In the genomic region with DNA sequence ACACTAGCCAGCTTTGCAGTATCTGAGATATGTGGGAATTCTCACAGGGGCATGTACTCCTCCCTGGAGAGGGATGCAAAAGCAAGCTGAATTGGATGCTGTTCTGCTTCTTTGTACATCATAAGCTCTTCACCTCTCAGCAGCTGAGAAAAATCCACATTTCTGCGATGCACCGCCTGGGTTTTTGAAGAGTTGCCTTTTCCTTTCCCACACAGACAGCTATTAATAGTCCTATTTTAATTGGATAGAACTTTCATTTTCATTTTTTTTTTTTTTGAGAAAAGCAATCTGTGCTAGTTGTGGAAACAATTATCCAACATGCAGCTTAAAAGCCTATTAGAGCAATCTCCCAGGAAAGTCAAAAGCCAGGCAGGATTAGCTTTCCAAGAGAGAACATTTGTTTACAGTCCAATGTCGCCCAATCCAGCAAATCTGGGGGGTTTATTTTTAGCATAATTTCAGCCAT, we compare ENCODE assay signal across 8 mouse cellular contexts.
DNase-seq lines count a peak whose midpoint lies in the region; ATAC-seq and TF ChIP-seq lines count a peak whose summit lies in the region.

No protein-coding gene starts in this region.

- H3K9me3 ChIP-seq in forebrain, embryonic 14.5 days (replicated peaks; ENCODE audit: control insufficient read depth, low read length), result no peaks in the 10 kb centered on the region
- H3K9me3 ChIP-seq in forebrain, embryonic 12.5 days, result no peaks in the 10 kb centered on the region
- H3K9me3 ChIP-seq in lung, postnatal 0 days (ENCODE audit: low read length), result no peaks in the 10 kb centered on the region
- H3K9me3 ChIP-seq in stomach, embryonic 14.5 days (ENCODE audit: control insufficient read depth, low read depth, low read length), result no peaks in the 10 kb centered on the region

- H3K4me1 ChIP-seq in forebrain, embryonic 14.5 days (ENCODE audit: control insufficient read depth, insufficient read depth, low read length), result no peaks in the 10 kb centered on the region
- no peaks in the 10 kb centered on the region; the same call in 1 of the 2 replicates for H3K4me1 ChIP-seq in forebrain, embryonic 12.5 days
- peaks cover 5% of the 10 kb centered on the region for H3K4me1 ChIP-seq in cortical plate, adult 2 months (ENCODE audit: control insufficient read depth, insufficient read depth, low read length)
- peaks cover 4% of the 10 kb centered on the region; the same call in 1 of the 2 replicates for H3K4me1 ChIP-seq in lung, postnatal 0 days (ENCODE audit: insufficient read depth, low read depth, low read length)
- 0 out of 2 replicates have a peak, but pooled peaks cover 6% of the 10 kb centered on the region for H3K4me1 ChIP-seq in stomach, embryonic 14.5 days (ENCODE audit: control insufficient read depth, insufficient read depth, low read length)

- peak; percentile 35 for TF ChIP-seq EP300 in lung, postnatal 0 days (IDR thresholded peaks at IDR 0.05)

- peak; percentile 12; the same call in 1 of the 2 replicates for ATAC-seq in forebrain, embryonic 14.5 days
- ATAC-seq in forebrain, embryonic 12.5 days (ENCODE audit: low FRiP score), result no peak
- ATAC-seq in lung, postnatal 0 days, result peak; percentile 64
- ATAC-seq in stomach, embryonic 14.5 days (ENCODE audit: insufficient number of reproducible peaks, insufficient read depth, low FRiP score, low read depth), result peak; percentile 85; the same call in 1 of the 2 replicates

- no peak overlapping the region for H3K4me3 ChIP-seq in forebrain, embryonic 14.5 days (ENCODE audit: low read depth, low read length)
- no peak overlapping the region for H3K4me3 ChIP-seq in forebrain, embryonic 12.5 days (replicated peaks)
- no peak overlapping the region for H3K4me3 ChIP-seq in cortical plate, adult 2 months (ENCODE audit: insufficient read depth, low read length)
- H3K4me3 ChIP-seq in lung, postnatal 0 days (ENCODE audit: low read depth, low read length), result no peak overlapping the region
- no peak overlapping the region for H3K4me3 ChIP-seq in stomach, embryonic 14.5 days (ENCODE audit: low read depth, low read length)

- no peaks in the 10 kb centered on the region for H3K27me3 ChIP-seq in forebrain, embryonic 14.5 days (replicated peaks; ENCODE audit: control insufficient read depth, insufficient read depth, low read length)
- H3K27me3 ChIP-seq in forebrain, embryonic 12.5 days, result no peaks in the 10 kb centered on the region
- H3K27me3 ChIP-seq in lung, postnatal 0 days (replicated peaks; ENCODE audit: insufficient read depth, low read length), result no peaks in the 10 kb centered on the region
- no peaks in the 10 kb centered on the region for H3K27me3 ChIP-seq in stomach, embryonic 14.5 days (ENCODE audit: control insufficient read depth, insufficient read depth, low read length)

- peak overlapping the region; percentile 8; the same call in 1 of the 2 replicates for H3K4me2 ChIP-seq in forebrain, embryonic 14.5 days (ENCODE audit: low read length)
- no peak overlapping the region for H3K4me2 ChIP-seq in forebrain, embryonic 12.5 days
- no peak overlapping the region for H3K4me2 ChIP-seq in lung, postnatal 0 days (replicated peaks; ENCODE audit: low read depth, low read length)
- H3K4me2 ChIP-seq in stomach, embryonic 14.5 days (replicated peaks; ENCODE audit: low read depth, low read length), result no peak overlapping the region; the same call in 1 of the 2 replicates

- TF ChIP-seq POLR2A in cortical plate, adult 2 months (IDR thresholded peaks at IDR 0.05; ENCODE audit: extremely low read depth, insufficient read depth, low read length), result 0 out of 2 replicates have a peak, but pooled peaks have one; percentile 49

- peak overlapping the region; percentile 21; the same call in 1 of the 2 replicates for H3K9ac ChIP-seq in forebrain, embryonic 14.5 days (ENCODE audit: low read length)
- no peak overlapping the region for H3K9ac ChIP-seq in forebrain, embryonic 12.5 days
- no peak overlapping the region for H3K9ac ChIP-seq in lung, postnatal 0 days (replicated peaks; ENCODE audit: low read depth)
- H3K9ac ChIP-seq in stomach, embryonic 14.5 days (replicated peaks; ENCODE audit: low read depth, low read length), result no peak overlapping the region

- no peaks in the 10 kb centered on the region for H3K36me3 ChIP-seq in forebrain, embryonic 14.5 days (ENCODE audit: control insufficient read depth, insufficient read depth, low read length)
- H3K36me3 ChIP-seq in forebrain, embryonic 12.5 days (replicated peaks), result no peaks in the 10 kb centered on the region
- no peaks in the 10 kb centered on the region for H3K36me3 ChIP-seq in lung, postnatal 0 days (ENCODE audit: insufficient read depth, low read length)
- H3K36me3 ChIP-seq in stomach, embryonic 14.5 days (ENCODE audit: control insufficient read depth, insufficient read depth, low read length), result no peaks in the 10 kb centered on the region

- H3K27ac ChIP-seq in forebrain, embryonic 14.5 days (ENCODE audit: low read depth, low read length), result peak overlapping the region; percentile 61; the same call in 1 of the 2 replicates
- H3K27ac ChIP-seq in forebrain, embryonic 12.5 days, result no peak overlapping the region
- peak overlapping the region; percentile 97 for H3K27ac ChIP-seq in cortical plate, adult 2 months (ENCODE audit: insufficient read depth, low read length)
- no peak overlapping the region for H3K27ac ChIP-seq in lung, postnatal 0 days (ENCODE audit: low read length)
- H3K27ac ChIP-seq in stomach, embryonic 14.5 days (ENCODE audit: low read length), result peak overlapping the region; percentile 82; the same call in 1 of the 2 replicates

- WGBS in forebrain, embryonic 14.5 days, result 50% methylated on average over 3 of the region's 3 CpGs
- 56% methylated on average over 3 of the region's 3 CpGs for WGBS in forebrain, embryonic 12.5 days
- 38% methylated on average over 3 of the region's 3 CpGs for whole genome bisulfite sequencing in lung, postnatal 0 days
- WGBS in stomach, embryonic 14.5 days, result 18% methylated on average over 3 of the region's 3 CpGs

- no peak for TF ChIP-seq CTCF in cortical plate, adult 2 months (IDR thresholded peaks at IDR 0.05; ENCODE audit: extremely low read depth, insufficient read depth, low read length)
- TF ChIP-seq CTCF in lung, postnatal 0 days (IDR thresholded peaks at IDR 0.05), result no peak

- peak; percentile 50 for DNase-seq in forebrain, embryonic 14.5 days (ENCODE audit: low spot score)
- DNase-seq in kidney, adult 9 months, result peak; percentile 17
- peak; percentile 31 for DNase-seq in lung, postnatal 0 days (ENCODE audit: low spot score)
- no peak for DNase-seq in MN1 (ENCODE audit: low spot score)
- DNase-seq in adrenal gland, adult 18-20 months (ENCODE audit: low spot score in 2 of 2), result no peak

Comparison
In these comparisons a context has a peak if more than half of its experiments do, and no peak if none do; other contexts are left out.
1. H3K27ac ChIP-seq: peak in forebrain, embryonic 14.5 days (single experiment), cortical plate, adult 2 months (single experiment) and stomach, embryonic 14.5 days (single experiment); none in forebrain, embryonic 12.5 days (single experiment) and lung, postnatal 0 days (single experiment).
2. DNase-seq: peak in forebrain, embryonic 14.5 days (single experiment), kidney, adult 9 months (single experiment) and lung, postnatal 0 days (single experiment); none in MN1 (single experiment) and adrenal gland, adult 18-20 months (0 of 2).